Mouse (Mus musculus) cerebellum, postnatal 14 days (tissue): ENCODE data around the gene Ptpn4.

Experiments
- DNase-seq, 2 experiments: peaks; one replicate each; pipeline ENCODE4 v3.0.0; 2021; ENCODE audit warnings: mixed read lengths in 2 of 2

The Ptpn4 gene

DNA sequence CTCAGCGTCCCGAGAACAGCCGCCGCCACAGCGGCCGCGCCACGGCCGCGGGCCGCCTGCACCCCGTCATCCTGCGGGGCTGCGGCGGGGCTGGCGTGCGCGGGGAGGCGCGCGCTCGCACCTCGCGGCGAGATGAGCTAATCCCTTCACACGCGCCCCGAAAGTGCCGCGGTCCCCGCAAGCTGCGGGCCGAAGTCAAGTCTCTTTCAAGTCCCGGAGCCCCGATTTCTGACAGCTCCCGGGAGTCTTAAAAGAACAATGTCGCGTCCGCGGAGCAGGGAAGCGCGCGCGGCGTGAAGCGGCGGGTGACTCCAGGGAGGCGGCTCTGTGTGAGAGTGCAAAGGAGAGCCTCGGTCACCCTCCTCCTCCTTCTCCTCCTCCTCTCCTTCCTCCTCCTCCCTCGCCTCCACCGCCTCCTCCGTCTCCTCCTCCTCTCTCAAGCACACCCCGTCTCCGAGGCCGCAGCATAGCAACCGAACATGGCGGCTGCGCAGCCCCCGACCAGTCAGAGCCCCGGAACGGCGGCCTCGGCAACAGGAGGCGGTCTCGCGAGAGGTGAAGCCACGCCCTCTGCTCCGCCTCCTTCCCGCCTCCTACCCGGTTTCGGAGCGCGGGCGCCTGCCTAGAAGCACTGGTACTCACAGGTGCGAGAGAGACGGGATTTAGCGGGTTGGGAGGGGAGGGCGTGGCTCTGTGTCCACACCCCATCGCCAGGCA lies at the start of gene Ptpn4:
Gene Ptpn4, minus strand, starts transcription at position 579 of the 717 bp plus-strand sequence.
- DNase-seq = peak; percentile 99

DNA sequence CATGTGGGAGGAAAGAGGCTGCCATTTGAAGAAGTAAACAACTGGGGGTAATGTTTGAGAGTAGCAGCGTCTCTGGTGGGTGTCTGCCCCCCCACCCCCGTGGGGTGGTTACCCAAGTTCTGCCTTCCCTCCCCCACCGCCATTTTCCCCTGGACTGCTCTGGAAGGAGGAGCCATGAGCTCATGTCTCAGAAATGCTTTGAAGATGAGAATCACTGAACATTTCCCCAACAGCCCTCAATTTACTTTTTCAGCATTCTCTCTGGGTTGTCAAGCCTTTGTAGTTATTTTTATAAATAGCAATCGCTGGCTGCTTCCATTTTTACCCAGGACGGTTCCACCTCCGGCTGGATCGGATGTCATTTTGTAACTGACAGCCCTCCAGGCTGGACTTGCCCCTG lies 48.9 kb upstream of the Ptpn4 start:
- DNase-seq = no peak

DNA sequence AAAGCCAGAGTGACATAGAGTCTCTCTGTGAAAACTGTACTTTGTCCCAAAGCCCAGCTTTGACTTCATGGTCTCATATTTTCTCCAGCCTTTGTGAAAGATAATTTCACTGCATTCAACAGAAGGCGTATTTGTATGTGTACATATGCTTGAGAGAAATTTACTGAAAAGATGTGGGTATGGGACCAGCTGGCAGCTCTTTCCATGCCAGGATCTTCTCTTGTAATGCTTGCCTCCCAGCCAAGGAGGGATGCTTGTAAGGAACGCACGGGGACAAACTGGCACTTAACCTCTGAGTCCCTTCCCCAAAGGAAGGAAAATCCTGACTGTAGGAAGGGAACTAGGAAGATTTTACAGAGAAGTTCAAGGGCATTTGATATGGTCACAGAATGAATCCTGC lies 46.9 kb upstream of the Ptpn4 start:
- peak; percentile 61 to 66 for DNase-seq

DNA sequence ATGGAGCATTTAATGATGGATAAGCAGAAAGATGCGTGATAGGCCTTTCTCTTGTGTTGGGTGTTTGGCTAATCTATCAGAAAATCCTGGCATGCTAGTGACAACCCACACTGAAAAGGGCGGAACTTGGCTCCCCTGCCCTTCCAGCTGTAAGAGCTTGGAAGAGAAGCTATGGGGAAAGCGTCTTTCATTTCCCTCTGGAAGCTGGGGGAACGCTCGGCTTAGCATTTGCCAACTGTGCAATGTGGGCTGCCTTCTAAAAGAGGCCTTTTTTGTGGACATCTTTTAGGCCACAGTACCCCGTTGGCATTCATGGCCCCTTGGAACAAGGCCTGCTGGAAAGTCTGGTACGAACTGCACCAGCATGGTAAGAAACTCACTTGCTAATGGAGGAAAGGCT lies 41.5 kb upstream of the Ptpn4 start:
- peak; percentile 66 to 69 for DNase-seq

DNA sequence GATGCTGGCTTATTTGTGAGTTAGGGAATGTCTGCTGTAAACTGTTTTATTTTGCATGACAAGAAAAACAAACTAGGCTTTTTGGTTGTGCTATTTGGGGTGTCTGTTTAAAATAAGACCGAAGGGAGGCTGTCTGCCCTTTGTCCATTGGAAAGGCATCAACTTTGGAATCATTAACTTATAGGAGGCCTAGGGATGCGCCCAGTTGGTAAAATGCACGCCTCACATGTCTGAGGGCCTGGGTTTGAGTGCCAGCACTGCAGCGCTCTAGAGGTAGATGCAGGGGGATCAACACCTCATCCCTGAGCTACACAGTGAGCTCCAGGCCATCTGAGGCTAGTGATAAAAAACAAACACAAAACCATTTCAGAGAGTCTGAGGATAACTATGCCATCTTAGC lies 40.1 kb upstream of the Ptpn4 start:
- DNase-seq = no peak

DNA sequence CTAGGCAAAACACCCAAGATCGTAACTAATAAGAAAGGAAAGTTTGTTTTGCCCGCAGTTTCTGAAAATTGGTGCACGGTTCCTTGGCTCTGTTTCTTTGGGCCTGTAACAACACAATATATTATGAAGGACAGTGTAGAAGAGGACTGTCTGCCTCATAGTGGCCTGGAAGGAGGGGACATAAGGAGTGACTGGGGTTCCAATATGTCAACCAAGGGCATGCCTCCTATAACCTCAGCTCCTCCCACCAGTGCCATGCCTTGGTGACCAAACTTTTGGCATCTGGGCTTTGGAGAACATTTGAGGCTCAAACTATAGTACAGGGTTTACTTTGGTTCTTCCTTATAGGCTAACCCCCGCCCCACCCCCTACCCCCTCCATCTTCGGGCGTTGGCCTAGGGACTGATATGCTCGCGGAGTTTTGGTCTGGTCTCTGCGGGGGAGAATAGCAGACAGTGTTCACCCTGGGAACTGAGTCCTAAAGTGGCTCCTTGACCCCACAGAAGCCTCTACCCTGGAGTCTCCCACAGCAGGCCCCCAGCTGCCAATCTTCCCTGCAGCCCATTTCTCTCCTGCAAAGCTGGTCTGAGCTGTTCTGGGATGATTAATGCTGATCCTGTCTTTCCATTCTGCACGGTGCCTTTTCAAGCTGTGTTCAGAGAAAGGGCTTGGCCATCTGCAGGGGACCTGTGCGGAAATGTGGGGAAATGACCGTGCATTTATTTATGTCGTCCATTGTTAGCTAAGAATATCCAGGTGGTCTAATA lies 31.2 kb upstream of the Ptpn4 start:
- DNase-seq = no peak

DNA sequence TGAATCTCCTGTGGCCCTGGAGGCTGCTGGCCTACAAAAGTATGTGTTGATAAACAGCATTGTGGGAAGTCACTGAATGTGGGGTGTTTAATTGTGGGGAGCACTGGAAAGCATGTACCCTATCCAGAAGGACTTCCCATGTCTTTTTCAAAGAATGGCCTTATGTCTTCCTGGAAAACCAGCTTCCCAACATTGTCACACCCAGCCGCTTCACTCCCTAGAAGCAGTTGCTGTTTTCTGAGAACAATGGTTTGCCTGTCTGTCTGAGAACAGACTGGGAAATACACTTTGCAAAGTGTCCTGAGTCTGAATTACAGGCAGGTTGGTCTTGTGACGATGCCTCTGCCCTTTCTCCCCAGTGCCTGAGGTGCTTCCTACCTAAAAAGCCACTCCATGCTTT lies 29.9 kb upstream of the Ptpn4 start:
- DNase-seq = no peak

DNA sequence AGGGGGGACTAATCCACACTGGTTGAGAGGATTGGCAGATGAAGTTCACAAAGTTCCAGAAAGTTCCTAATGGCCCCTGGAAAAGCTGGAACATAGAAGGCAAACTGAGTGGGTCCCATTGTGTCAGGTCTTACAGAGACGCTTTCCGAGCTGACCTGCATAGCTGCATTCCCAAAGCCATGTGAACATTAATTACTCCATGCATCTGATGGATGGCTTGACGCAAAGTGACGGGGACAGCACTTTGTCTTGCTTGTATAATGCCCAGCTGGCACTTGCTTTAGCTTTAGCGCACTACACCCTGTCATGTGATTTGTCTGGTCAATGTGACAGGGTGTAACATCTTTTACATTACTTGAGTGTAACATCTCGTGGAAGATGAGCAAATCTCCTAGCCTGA lies 27.9 kb upstream of the Ptpn4 start:
- DNase-seq = no peak

DNA sequence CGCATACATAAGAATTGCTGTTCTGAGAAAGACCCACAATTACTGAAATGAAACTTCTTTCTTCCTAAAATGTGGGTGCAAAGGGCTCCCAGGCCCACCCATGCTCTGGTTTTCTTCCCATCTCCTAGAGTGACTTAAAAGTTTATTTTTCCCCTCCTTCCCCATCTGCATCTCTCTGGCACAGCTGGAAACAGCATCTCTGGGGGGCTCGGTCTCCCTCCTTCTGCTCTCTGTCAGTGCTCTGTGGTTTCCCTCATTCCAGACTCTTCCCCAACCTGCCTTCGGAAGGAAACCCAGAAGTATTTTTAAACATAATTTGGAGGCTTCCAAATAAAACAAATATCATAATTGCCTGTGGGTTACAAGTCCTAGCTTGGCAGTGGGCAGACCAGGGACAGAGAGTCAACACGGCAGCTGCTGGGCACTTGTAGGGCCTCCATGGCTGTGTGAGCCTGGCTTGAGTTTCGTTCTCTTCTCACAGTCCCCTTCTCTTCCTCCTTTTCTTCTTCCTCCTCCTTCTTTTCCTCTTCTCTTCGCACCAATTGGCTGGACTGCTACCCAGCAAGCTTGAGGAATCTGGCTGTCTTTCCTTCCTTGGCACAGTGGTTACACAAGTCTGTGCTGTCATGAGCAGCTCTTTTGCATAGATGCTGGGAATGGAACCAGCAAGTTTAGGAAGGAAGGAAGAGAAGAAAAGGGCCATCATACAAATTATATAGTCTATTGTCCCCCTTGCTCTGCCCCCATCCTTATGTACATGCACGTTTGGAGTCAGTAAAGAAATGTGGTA lies 26.3 kb upstream of the Ptpn4 start:
- DNase-seq = no peak

DNA sequence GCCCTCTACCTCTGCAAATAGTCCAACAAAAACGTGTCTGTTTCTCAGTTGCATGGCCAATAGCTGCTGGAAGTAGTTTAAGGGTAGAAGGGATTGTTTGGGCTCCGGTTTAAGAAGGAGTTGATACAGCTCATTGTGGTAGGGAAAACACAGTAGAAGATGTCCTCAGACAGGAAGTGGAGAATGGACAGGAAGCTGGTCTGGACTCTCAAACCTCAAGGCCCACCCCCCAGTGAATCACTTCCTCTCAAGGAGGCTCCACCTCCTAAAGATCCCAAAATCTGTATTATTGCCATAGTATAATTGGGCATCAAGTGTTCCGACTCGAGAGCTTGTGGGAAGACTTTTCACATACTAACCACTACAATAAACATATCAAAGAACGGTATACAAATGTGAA lies 22.2 kb upstream of the Ptpn4 start:
- no peak for DNase-seq

DNA sequence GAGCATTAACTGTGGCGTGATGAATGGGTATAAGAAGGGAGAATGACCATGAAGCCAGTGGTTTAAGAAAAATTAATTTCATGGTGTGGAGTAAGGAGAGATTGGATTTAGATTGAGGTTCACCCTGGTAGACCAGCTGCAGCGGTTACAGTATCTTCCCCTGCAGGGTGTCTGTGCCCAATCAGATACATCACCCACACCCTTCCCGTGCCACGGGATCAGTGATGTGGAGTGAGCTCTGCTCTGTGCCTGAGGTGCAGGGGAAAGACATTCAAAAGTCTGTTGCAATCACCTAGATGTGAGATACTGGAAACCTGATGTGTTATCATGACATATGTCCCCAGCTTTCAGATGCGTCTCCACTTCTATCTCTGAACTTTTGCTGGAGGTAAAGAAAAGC lies 15.6 kb upstream of the Ptpn4 start:
- DNase-seq = no peak

DNA sequence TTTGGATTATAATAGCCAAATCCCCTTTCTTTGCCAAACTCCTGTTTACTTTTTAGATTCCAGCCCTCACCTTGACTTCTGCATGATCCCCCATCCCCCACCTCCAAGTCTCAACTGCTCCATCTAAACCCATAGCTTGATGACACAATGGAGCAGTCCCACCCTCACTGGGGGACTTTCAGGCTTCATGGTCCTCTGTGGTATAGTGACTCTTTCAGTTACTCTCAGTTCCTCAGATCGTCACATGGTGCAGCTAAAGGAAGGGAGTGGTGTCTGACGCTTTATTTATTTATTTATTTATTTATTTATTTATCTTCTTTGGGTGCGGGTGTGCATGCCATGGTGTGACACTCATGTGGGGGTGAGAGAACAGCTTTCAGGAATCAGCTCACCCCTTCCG lies 14.9 kb upstream of the Ptpn4 start:
- DNase-seq = no peak

DNA sequence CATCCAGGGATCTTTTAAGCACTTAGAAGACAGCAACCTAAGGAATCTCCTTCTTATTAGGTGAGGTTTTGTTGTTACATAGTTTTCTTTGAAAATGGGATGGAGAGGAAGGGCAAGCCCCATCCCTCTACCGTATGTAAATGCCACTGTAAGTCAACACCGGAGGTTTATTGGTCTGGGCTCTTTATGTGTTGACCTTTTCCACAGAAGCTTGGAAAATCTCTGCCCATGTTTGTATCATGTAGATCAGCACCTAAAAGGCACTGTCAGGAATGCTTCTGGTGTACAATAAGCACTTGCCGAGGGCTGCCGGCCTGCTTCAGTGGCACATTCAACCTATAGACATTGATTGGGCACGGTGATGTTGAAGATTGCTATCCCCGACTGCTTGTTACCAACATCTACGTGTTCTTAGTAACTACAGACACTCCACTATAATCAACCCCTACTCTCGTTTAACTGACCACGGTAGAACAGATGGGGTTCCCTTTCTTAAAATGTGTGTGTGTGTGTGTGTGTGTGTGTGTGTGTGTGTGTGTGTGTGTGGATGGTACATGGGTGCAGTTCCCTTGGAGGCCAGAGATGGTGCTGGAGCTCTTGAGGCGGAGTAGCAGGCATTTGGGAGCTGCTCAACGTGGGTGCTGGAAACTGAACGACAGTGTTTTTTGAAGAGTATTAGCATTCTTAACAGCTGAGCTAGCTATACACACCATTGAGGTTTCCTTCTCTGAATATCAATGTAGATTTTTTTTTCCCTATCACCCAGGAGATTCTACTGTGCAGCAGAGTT lies 11.9 kb upstream of the Ptpn4 start:
- DNase-seq = no peak

DNA sequence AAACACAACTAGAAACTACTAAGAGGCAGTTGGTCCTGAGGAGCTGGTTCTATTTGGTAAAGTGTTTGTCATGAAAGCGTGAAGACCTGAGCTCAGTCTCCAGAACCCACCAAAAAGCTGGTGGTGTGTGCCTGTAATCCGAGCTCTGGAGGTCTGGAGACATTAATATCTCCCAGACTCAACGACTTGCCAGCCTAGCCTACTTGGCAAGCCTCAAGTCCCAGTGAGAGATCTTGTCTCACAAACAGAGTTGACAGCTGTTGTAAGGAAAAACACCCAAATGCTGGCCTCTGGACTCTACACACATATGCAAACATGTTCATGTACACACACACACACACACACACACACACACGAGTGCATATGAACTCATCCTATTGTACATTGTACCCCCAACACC lies 7.9 kb upstream of the Ptpn4 start:
- no peak for DNase-seq

DNA sequence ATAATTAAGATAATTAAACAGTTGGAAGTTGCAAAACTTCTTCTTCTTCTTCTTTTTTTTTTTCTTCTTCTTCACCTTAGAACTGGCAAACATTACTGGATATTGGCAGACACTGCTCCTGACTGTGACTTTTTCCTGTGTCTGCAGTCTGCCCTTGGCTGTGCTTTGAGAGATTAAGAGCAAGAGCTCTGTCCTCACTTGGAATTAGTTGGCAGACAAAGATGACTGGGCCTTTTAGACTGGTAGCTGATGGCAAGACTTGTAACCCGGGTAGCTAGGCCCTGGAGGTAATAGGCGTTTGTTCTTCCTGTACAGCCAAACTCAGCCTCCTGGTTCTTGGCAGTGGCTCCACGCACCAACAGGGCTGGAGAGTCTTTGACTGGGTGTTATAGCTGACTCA lies 5.7 kb upstream of the Ptpn4 start:
- DNase-seq = no peak

DNA sequence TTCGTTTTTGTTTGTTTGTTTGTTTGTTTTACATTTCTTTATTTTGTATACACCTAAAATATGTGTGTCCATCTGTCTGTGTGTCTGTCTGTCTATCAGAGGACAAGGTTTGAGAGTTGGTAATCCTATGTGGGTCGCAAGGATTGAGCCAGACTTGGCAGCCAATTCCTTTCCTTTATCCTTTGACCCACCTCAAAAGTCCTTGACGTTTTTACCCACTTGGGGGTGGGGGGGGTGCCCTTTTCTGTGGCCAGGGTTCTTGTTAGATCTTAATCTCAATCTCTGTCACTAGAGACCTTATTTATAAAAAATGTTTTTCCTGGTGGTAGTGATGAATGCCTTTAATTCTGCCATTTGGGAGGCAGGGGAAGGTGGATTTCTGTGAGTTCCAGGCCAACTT lies 828 bp upstream of the Ptpn4 start:
- DNase-seq = peak; percentile 24 to 33

DNA sequence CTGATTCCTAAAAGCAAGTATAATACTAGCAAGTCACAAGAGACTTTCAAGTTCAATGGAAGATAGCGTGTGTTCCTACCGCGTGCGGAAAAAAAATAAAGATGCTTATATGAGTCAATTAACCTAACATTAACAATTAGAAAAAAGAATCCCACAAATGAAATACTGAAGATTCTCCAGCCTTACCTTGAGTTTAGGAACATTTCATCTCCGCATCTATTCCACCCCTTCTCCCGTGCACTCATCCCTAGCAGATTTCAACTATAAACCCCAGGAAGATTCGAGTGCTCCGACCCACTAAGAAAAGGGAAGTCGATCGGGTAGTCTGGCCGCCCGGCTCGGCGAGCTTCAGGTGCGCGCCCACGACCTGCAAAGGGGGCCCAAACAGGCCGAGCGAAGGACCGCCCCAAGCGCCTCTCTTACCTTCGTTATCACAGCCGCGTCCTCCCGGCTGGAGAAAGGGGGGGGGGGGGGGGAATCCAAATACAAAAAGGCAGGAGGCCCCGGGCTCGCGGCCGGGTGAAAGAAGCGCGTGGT lies 866 bp downstream of the Ptpn4 start:
- no peak for DNase-seq

DNA sequence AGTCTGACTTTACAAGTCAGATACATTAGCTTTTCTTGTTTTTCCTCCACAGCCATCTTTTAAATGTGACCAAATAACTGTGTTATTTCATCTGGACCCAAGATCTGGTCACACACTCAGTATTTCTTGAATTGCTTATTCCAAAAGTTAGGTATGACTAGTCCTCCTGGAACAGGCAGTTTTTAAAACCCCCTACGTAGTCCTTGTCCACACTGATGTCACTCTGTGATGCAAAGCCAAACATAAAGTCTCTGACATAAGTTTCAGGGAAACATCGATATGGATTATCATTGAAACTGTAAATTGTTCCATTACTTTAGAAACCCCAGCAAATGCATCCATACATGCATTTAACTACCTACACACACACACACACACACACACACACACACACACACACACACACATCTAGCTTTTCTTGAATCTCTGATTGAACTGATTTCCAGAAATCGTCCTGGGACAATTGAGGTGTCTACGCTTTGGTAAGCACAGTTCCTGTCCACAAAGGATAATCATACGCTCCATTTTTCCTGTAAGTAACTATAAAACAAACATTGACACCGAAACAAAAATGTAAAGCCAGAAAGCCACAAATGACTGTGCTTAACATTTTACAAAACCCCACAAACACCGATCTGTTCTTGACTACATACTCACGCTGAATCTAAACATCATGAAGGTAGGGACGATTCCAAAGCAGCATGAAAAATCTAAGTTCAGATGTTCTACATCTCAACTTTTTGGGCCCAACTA lies 1.5 kb downstream of the Ptpn4 start:
- peak in 1 of 2 experiments; percentile 20 for DNase-seq

DNA sequence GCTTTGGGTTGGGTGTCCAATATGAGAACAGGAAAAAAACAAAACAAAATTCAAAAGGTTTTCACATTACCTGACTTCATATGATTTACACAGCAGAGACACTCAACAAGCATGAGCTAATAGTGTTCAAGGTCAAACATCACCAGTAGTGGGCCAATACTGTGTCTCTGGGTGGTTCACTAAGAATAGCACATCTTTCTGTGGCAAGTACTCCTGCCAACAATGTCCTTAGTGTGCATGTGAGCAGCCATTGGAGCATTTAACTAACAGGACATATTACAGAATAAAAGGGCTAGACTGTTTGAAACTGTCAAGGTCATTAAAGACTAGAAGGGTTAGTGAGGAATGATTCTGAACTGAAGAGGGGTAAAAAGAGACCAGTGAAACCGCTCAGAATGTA lies 9.3 kb downstream of the Ptpn4 start:
- DNase-seq = no peak

DNA sequence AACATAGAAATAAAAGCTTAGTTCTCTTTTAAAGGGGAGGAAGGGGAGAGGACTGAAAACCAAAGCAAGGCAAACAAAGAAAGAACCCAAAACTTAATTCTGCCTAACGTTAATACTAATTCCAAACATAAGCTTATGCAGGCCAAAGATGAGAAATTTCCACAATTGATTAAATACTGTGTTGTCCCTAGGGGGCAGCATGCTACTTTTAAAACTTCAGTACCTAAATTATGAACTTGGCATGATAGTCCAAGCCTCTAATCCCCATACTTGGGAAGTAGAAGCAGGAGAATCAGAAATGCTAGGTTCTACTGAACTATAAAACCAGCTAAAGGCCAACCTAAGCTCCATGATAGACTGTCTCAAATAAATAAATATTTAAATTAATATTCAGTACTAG lies 18.7 kb downstream of the Ptpn4 start:
- DNase-seq = peak; percentile 37 to 48

DNA sequence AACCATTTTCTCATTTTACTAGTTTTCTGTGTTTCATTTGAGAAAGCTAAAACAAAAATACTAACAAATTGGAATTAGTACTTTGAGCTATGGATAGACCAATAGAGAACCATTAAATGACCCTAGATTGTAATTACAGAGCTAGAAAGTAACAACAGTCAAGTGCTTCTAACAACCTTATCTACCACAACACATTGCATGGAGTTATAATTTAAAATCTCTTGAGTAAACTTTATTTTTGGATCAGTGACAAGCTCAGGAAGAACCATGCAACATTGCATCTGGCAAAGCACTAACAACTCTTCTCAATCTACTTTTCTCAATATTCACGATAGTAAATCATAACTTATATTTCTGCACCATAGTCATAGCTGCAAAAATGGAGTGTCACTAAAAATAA lies 29.7 kb downstream of the Ptpn4 start:
- no peak for DNase-seq

DNA sequence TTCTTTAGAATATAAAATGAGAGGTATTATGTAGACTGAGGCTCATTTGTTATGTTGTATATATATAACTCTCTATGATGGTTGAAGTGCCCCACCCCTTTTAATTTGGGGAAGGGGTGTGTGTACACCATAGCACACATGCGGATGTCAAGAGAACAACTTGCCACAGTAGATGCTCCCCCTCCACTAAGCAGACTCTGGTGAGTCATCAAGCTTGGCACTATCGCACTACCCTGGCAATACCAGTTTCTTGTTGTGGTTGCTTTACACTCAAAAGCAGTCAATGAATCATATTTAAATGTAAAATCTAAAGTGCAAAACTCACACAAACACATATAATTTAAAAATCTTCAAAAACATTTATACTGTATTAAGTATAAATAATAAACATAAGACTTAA lies 31.4 kb downstream of the Ptpn4 start:
- DNase-seq = no peak
